Mouse (Mus musculus) ovary, postnatal 36 days (tissue): ENCODE data around the gene Elovl7.

Experiments
- DNase-seq: peaks from one replicate; pipeline ENCODE4 v3.0.0; 2022; ENCODE audit warnings: low spot score, mixed read lengths

The Elovl7 gene

GRCm38 (mm10) chr13:108214081-108214484 is at the start of gene Elovl7:
Gene Elovl7, plus strand, starts transcription at chr13:108214404.
- DNase-seq = peak; percentile 81

- DNase-seq = no peak
These were observed 49.6 kb upstream of the Elovl7 start for GRCm38 (mm10) chr13:108164621-108165020.

DNA sequence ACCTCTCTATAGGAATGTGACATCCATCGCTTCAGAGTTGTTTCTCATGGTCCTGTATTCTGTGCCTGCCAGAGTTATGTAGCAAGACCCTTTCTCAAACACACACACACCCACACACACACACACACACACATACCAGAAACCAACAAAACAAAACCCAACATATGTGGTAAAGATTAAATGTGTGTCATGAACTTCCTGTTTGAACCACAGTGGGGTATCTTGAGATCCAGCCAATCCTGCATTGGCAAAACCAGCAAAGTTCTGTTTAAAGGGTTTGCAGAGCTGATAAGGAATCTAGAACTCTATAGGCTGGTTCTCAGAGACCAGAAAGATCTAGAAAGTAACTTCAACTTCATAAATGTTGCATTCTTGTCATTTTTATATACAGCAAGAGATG is 44.2 kb upstream of the Elovl7 start:
- no peak for DNase-seq

DNA sequence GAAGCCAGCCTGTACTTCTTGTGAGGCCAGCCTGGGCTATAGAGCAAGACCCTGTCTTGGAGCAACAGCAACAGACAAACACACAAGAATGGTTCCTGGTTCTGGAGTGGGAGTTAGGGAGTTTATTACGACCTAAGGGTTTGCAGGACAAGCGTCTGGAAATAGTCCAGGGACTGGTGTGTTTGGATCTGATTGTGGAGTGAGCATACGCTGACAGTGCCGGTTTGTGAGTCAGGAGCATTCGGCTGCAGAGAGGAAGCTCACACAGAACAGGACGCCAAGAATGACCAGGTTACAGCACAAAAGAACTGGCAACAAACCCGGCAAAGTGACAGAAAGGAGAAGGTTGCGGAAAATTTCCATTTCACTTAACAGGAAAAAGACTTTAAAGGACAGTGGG is 43.7 kb upstream of the Elovl7 start:
- DNase-seq = no peak

GRCm38 (mm10) chr13:108179618-108180017 is 34.6 kb upstream of the Elovl7 start:
- no peak for DNase-seq

DNA sequence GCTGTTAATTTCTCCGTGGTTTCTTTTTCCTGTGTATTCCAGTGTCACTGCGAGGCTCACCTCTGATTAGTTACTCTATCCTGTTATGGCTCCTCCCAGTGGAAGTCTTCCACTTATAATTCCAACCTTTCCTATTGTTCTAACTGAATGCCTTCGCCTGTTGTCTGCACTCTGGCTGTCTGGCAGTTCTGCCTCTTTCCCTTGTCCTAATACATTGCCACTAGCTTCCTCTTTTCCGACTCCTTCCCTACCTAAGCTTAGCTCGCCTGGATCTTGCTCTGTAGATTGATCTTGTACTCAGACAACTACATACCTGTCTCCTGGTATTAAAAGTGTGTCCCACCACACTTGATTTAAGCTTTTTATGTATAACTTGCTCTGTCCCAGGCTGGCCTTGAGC is 33.4 kb upstream of the Elovl7 start:
- no peak for DNase-seq

DNA sequence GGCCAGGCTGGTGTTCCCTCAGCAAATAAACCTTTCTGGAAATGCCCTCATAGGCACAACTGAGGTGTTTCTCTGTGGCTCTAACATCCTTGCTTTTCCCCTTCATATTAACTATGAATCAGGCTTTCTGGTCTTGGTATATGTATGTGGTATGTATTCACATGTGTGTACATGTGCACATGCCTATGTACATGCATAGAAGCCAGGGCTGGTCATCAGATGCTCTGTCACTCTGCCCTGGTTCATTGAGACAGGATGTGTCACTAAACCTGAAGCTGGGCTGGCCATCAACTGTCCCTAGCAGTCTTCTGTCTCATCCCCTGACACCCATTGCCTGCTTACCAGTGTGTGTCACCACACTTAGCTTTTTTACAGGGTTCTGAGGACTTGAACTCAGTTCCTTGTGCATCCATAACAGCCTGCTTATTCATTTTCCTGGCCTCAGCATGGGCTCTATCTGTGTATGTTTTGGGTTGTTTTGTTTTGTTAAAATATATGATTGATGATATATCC is 29.4 kb upstream of the Elovl7 start:
- no peak for DNase-seq

- no peak for DNase-seq
These were observed 28.7 kb upstream of the Elovl7 start for GRCm38 (mm10) chr13:108185530-108185929.

DNA sequence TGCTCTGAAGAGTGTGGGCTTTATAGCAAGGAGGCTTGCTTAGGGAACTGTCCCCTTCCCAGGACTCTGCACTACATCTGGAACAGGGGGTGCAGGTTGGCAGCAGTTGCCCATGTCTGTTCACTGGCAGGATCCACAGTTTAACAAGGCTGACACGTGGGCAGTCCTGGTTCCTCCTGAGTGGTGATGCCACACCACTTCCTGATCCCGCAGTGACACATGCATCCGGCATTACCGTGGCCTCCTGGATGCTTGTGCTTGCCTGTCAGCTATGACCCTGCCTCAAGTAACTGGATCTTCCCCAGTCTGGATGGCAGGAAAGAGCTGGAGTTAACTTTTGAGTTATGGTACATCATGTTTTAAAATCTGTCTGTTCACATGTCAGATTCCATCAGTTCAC is 26.2 kb upstream of the Elovl7 start:
- DNase-seq = no peak

- DNase-seq = peak; percentile 26
These were observed 23.0 kb upstream of the Elovl7 start for GRCm38 (mm10) chr13:108191074-108191720.

GRCm38 (mm10) chr13:108195474-108195873 is 18.7 kb upstream of the Elovl7 start:
- no peak for DNase-seq

DNA sequence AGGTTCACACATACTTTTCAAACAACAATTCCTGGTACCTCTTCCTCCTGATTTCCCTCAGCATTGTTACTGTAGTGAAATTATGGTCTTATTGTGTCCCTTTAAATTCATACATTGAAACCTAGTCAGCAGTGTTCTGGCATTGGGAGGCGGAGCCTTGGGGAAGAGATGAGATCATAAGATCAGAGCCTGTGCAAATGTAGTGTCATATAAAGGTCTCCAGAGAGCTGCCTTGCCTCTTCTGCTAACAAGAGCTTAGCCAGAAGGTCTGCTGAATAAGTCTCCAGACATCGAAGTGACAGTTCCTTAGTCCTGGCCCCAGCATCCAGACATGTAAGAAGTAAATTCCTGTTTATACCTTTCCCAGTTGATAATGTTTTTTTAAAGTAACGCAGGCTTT is 9.3 kb upstream of the Elovl7 start:
- no peak for DNase-seq

GRCm38 (mm10) chr13:108207447-108207846 is 6.8 kb upstream of the Elovl7 start:
- no peak for DNase-seq

GRCm38 (mm10) chr13:108208090-108208489 is 6.1 kb upstream of the Elovl7 start:
- DNase-seq = no peak

GRCm38 (mm10) chr13:108210960-108211359 is 3.2 kb upstream of the Elovl7 start:
- no peak for DNase-seq

GRCm38 (mm10) chr13:108212397-108213018 is 1.7 kb upstream of the Elovl7 start:
- DNase-seq = no peak

DNA sequence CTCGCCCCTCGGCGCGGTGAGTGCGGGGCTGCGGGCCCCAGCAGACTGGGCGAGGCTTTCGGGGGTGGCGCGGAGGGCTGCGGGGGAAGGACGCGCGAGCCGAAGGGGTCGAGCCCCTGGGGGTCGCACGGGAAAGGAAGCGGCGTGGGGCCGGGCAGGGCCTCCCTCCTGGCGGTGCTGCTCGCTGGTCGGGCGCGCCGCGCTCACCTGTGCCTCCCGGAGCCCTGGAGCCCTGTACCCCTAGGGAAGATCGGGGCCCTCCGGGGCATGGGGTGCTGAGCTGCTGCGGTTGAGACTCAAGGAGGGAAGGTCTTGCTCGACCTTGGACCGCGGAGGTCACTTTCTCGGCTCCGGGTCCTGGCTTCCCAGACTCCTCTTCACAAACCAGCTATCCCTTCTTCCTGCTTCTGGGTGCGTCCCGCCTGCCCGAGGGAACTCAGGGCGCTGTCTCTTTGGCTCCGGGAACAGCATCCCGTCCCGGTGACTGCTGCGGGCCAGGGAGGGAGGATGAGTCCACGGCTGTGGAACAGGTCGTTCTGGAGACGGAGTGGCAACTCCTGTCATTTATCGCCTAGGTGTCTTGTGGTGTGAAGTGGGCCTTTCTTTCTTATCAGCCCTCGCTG is 392 bp downstream of the Elovl7 start:
- no peak for DNase-seq

DNA sequence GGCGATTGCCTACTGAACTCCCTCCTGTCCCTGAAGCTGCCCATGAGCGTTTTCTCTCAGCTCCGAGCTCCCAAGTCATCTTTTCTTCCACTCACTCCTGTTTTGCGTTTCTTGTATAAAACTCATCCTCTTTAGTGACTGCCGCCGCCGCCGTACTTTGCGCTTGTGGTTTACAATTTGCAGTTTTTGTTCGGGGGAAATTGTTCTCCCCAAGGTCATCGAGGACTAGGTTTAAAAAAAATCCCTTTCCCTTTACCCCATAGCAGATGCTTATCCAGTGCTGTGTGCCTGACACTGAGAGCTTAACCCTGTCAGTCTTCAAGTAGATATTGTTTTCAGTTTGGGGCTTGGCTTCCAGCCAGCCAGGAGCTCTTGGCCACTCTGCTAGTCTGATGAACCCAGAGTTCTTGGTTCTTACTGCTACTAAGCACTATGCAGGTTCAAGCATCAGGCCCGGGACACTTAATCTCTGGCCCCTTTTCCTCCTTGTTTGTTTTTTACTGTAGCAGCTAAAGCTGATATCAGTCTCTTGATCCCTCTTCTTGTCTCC is 1.1 kb downstream of the Elovl7 start:
- DNase-seq = no peak

DNA sequence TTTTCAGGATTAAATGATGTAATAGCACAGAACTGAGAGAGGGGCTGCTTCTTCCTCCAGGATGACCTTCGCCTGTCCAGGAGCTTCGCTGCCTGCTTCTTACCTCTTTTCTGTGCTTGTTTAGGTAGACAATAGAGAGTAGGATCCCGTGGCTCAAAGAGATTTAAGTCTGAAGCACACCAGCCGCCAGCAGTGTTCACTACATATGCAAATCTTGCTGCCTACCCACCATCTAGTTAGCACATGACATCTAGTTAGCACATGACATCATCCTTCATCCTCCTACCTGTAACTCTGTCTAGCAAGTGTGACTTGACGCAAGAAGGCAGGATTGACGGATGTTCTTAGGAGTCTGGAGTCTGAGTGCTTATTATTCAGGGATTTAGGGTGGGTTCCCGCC is 5.6 kb downstream of the Elovl7 start:
- no peak for DNase-seq

- no peak for DNase-seq
These were observed 15.0 kb downstream of the Elovl7 start for GRCm38 (mm10) chr13:108229191-108229590.

- DNase-seq = no peak
These were observed 15.6 kb downstream of the Elovl7 start for GRCm38 (mm10) chr13:108229634-108230330.

GRCm38 (mm10) chr13:108240012-108240411 is 25.8 kb downstream of the Elovl7 start:
- DNase-seq = peak; percentile 6
